Mouse (Mus musculus): ENCODE data around the gene Ap1g2. TPM values are rescaled to one million over a fixed set of nuclear protein-coding genes. Genes with fewer than 3 reads are reported as not detected.
A peak's percentile ranks its signal among the peaks of the same experiment; 100 is the strongest.

Gene Ap1g2
- total RNA-seq, 2 experiments from 2014 or later, result 4.6 to 5.4 TPM

DNA sequence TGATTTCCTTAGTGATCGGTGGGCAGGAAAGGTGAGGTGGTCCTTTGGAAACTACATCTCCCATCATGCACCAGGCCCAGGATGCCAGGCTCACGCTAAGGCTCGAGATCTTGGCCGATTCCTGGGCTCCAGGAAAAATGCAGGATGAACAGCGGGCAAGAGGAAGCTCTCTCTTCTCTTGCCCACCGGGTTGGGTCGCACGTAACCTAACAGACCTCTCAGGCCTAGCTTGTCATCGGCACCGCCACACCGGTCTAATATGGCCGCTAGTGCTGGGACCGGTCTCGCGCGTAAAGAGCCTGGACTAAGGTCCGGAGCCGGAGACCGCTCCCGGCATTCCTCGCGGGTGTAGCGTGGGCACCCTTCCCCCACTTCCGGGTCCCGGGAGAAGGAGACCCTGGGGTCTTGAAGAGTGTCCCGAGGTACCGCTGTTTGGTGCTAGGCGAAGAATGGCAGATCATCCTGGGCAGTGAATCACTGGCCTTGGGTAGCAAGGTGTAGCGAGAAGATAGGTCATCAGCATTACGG is 11.6 kb downstream of the Ap1g2 start, which contains the start of gene Thtpa:
Thtpa (plus strand) TSS at position 81 of the 528 bp plus-strand sequence.
- DNase-seq, result peak; percentile 70 to 83
- intact Hi-C loops (cut with DNase I), result loop anchor here (5.0 to 10.0 kb wide), 3 partner anchors 230 to 842 kb away; partner anchors contain the start of genes Abhd4 and Dad1

GRCm38 (mm10) chr14:55093927-55094326 is 12.5 kb downstream of the Ap1g2 start:
- no peak for DNase-seq
- intact Hi-C loops (cut with DNase I), result loop anchor here (5.0 to 10.0 kb wide), 2 partner anchors 229 to 842 kb away; partner anchors contain the start of genes Abhd4 and Dad1

DNA sequence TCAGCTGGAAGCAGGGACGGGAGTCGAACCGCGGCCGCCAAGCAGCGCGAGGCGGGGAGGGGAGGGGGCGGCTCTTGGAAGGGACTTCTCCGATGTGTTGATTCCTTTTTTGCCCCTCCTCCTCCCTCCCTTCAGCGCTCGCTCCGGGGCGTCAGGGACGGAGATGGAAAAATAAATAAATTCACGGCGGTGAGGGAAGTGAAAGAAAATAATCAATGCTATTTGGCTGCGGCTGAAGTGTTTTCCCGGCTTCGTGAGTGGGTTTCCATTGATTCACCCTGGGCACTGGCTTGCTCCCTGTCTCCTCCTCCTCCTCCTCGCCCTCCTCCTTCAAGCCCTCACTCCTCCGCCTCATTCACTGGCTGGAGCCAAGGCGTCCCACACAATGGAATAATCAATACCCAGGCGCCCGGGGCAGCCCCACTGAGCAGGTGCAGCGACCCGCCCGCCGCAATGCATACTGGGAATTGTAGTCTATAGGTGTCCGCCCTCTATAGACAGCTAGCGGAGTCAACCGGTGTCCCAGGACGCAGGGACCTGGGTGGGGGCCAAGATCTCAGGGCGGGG is 14.3 kb downstream of the Ap1g2 start, which contains the start of gene Zfhx2:
Zfhx2 (minus strand) TSS at position 314 of the 567 bp plus-strand sequence.
- intact Hi-C loops (cut with DNase I), result loop anchor here (5.0 to 10.0 kb wide), 2 partner anchors 227 to 840 kb away; partner anchors contain the start of genes Abhd4 and Dad1
- DNase-seq, result peak; percentile 88

- intact Hi-C loops (cut with DNase I), result loop anchor here (5.0 to 10.0 kb wide), 2 partner anchors 227 to 839 kb away; partner anchors contain the start of genes Abhd4 and Dad1
Measured at GRCm38 (mm10) chr14:55091209-55091865, 15.1 kb downstream of the Ap1g2 start.

GRCm38 (mm10) chr14:55089199-55089947 is 17.0 kb downstream of the Ap1g2 start:
- intact Hi-C loops (cut with DNase I), result no loop called here
- DNase-seq, result no peak

More at GRCm38 (mm10) chr14:55091209-55091865, 15.1 kb downstream of the Ap1g2 start:
- DNase-seq, result no peak

DNA sequence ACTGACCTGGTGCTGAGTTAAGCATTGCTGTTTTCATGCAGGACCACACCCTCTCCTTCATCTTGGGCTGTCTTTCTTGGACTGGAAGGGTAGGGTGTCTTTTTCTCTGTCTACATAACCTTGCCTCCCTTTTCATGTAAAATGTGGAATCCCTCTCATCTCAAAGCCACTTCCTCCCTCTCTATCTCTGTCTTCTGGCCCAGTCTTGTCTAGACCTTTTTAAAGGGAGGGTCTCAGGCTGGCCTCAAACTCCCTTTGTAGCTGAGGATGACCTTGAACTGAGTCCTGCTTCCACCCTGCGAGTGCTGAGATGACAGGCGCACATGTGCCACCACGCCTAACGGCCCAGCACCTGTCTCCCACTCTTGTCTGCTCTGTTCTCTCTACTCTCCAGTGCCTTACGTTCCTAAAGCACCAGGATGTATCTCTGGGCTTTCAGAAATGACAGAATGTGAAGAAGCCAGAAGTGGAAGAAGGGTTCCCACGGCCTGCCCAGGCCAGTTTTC is 20.3 kb downstream of the Ap1g2 start:
- intact Hi-C loops (cut with DNase I), result no loop called here
- DNase-seq, result no peak

GRCm38 (mm10) chr14:55085324-55086008 is 20.9 kb downstream of the Ap1g2 start:
- intact Hi-C loops (cut with DNase I), result no loop called here
- DNase-seq, result no peak

DNA sequence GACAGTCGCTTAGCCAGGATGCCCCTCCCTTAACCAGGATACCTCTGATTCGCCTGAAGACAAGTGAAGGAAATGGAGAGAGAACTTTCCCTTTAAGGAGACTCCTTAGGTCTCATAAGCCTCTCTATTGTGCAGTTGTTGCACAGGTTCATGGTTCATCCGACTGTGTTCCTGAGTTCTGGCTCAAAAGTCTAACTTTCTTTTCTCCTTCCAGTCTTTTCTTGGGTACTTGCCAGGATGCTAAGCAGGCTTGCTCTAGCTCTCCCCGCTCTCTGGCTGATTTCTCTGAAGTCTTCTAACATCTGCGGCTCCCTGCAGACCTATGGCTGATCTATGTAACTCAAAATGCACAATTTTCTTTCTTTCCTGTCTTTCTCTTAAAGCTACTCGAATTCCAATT is 22.9 kb downstream of the Ap1g2 start:
- intact Hi-C loops (cut with DNase I), result no loop called here
- DNase-seq, result no peak

GRCm38 (mm10) chr14:55081105-55081504 is 25.3 kb downstream of the Ap1g2 start:
- no peak for DNase-seq
- intact Hi-C loops (cut with DNase I), result no loop called here

- intact Hi-C loops (cut with DNase I), result loop anchor here (1.0 kb wide), 1 partner anchor 54 kb away; no protein-coding TSS in a partner anchor
- peak; percentile 68 to 78 for DNase-seq
Measured at GRCm38 (mm10) chr14:55079214-55079970, 27.0 kb downstream of the Ap1g2 start.

GRCm38 (mm10) chr14:55078366-55078989 is 27.9 kb downstream of the Ap1g2 start:
- intact Hi-C loops (cut with DNase I), result no loop called here
- DNase-seq, result no peak

DNA sequence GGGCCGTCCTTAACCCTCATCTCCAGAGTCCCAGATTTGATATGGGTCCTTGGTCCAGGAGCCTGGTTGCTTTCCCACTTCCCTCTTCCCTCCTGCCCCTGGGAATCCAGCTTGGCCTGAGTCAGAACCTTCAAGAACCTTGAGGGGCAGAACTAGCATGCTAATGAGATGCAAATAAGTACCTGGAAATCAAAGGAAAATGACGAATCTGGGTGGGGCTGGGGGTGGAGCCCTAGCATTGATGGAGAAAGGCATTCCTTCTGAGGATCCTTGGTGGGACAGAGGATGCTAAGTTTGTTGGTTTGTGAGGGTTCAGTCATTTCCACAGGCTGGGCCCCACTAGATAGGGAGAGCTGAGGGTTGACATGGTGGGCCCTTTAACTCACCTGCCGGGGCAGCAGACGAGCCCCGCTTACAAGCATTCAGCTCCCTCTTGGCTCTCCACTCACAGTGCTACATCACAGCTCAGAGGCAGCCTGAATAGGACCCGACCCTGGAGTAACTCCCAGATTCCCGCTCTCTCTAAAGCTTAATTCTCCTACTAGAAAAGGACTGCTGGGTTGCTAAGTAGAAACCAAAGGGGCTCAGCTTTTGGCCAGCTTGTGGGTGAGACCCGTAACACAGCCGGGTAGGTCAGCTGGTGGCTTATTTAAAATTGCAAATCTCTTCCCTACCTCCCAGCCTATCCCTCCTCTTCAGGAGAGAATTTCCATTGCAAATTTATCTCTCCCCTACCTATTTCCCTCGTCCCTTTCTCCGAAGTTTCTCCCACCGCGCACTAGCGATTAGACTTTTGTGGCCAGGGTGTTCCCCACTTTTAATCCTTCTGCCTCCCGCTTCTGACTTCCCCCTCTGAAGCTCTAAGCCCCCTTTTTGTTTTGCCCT is 28.7 kb downstream of the Ap1g2 start:
- no peak for DNase-seq
- intact Hi-C loops (cut with DNase I), result no loop called here

DNA sequence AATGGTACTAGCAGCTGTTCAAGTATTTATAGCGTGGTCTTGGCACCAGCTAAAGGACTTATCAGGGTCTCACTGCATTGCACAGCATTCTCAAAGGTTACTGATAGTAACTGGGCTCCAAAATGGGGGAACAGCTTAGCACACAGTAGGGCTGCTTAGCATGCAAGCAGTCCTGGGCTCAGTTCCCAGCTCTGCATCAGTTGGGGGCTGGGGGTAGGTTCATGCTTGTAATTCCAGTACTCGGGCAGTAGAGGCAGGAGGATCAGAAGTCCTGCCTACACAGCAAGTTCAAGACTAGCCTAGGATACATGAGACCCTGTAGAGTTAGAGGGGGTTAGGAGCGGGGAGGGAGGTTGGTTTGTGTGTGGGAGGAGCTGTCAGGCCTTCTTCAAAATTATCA is 29.4 kb downstream of the Ap1g2 start:
- intact Hi-C loops (cut with DNase I), result no loop called here
- DNase-seq, result no peak

DNA sequence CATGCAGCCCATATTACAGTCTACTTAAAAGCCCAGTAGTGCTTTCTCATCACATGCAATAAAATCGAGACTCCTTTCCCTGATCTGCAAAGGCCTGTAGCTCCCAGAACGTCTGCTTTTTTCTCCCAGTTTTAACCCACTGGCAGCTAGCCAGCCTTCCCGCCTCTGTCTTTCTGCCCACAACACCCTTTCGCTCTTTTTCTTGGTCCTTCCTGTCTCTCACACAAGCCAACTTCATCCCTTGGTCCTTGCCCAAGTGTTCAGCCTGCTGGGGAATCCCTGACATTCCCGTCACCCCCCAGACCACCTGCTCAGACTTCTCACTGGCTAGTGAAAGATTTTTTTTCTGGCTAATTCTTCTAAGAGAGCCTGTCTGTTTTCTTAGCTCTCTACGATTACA is 30.2 kb downstream of the Ap1g2 start:
- intact Hi-C loops (cut with DNase I), result no loop called here
- peak in 1 of 2 experiments; percentile 53 for DNase-seq

DNA sequence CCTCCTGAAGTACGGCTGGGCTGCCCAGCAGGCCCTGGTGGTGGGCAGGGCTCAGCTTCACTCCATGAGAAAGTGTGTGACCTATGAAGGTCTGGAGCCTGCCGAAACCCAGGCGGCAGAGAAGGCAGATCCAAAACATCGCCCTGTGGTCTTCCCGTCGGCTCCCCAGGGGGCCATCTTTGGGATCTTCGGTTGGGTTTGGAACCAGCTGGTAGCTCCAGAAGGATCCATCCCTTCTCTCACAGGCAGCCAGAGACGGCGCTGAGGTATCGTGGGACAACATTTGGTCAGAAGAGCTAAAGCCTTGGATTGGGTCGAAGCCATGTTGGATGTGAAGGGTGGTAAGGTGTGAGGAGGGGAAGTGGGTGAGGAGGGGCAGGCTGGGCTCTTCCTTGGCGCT is 32.0 kb downstream of the Ap1g2 start:
- intact Hi-C loops (cut with DNase I), result no loop called here
- no peak for DNase-seq

DNA sequence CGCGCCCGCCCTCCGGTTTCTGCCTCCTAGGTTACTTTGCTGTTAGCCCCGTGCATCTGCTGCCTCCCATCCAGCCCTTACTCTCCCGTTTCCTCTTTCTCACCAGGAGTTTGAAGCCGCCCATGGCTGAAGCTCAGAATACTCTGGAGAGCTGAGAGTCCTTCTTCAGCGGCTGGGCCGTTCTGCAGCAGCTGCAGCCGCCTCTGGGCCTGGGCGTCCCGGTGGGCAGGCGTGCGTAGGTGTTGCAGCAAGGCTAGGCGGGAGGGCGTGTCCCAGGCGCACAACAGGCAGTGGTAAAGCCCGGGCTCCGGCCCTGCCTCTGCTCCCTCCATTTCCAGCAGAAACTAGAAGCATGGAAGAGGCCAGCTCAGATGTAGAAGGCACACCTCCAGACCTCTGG is 34.6 kb downstream of the Ap1g2 start:
- intact Hi-C loops (cut with DNase I), result no loop called here
- no peak for DNase-seq

DNA sequence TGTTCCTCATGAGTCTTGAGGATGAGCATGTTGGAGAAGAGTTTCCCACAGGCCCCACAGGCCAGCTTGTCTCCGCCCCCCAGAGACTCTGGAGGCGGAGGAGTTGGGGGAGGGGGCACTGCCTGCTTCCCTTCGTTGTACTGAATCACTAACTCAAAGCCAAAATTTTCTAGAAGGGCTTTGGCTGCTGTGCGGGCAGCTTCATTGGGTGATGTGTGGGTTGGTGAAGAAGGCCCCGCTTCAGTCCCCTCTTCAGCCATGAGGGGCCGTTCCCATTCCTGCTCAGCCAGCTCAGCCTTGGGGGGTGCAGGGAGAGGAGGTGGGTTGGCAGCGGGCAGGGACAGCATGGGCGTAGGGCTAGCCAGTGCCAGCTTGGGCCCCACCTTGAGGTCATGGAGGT is 40.4 kb downstream of the Ap1g2 start:
- intact Hi-C loops (cut with DNase I), result no loop called here
- DNase-seq, result no peak

GRCm38 (mm10) chr14:55065391-55065790 is 41.0 kb downstream of the Ap1g2 start:
- intact Hi-C loops (cut with DNase I), result no loop called here

More at GRCm38 (mm10) chr14:55065391-55065790, 41.0 kb downstream of the Ap1g2 start:
- no peak for DNase-seq

All from heart, postnatal 14 days (tissue).